ENCODE assay signal across 8 mouse cellular contexts in the genomic region with DNA sequence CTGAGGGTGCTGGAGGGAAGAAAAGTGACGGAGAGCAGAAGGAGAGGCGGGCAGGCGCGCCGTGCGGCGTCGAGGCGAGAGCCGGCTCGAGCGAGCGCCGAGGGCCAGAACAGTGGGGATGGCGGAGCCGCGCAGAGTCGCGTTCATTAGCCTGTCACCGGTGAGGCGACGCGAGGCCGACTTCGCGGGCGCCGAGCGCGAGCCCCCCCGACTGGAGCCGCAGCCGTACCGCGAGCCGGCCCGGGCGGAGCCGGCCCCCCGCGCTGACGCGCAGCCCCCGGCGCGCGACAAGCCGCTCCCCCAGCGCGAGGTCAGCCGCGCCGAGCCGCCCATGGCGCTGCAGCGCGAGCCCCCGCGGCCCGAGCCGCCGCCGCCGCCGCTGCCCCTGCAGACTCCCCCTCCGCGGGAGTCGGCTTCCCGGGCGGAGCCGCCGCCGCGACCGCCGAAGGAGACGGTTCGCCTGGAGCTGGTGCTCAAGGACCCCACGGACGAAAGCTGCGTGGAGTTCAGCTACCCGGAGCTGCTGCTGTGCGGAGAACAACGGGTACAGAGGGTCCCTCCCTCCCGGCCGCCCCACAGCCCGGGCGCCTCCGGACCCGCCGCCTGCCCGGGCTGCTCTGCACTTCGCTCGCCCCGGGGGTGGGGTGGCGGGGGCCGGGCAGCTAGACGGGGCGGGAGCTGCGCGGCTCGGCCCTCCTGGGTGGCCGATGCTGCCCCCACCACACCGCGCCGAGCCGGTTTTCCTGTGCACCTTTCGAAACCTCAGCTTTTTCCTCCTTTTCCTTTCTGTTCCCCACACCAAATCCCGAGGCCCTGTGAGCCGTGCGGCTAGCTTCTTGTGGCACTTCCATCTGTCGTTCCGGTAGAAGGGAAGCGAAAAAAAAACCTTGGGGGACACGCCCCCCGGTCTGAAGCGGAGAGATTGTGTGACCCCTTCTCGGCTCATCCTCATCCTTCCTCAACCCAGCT. TPM values are rescaled to one million over a fixed set of nuclear protein-coding genes. Genes with fewer than 3 reads are reported as not detected.
DNase-seq lines count a peak whose midpoint lies in the region; ATAC-seq lines count a peak whose summit lies in the region.

No protein-coding gene starts in this region.

- H3K4me3 ChIP-seq in intestine, embryonic 15.5 days (replicated peaks): peak overlapping the region; percentile 97

- peak; percentile 76 for ATAC-seq in intestine, embryonic 15.5 days
- ATAC-seq in megakaryocyte progenitor cell, adult 5-6 weeks (replicated peaks; ENCODE audit: poor library complexity): peak; percentile 30

- H3K36me3 ChIP-seq in intestine, embryonic 15.5 days: no peaks in the 10 kb centered on the region

- H3K27ac ChIP-seq in intestine, embryonic 15.5 days: peak overlapping the region; percentile 97

- H3K4me1 ChIP-seq in intestine, embryonic 15.5 days (replicated peaks): 0 out of 2 replicates have a peak, but pooled peaks cover 2% of the 10 kb centered on the region

- peak overlapping the region; percentile 94 for H3K9ac ChIP-seq in intestine, embryonic 15.5 days

- H3K9me3 ChIP-seq in intestine, embryonic 15.5 days: no peaks in the 10 kb centered on the region

- no peaks in the 10 kb centered on the region for H3K27me3 ChIP-seq in intestine, embryonic 15.5 days (replicated peaks)

- H3K4me2 ChIP-seq in intestine, embryonic 15.5 days (replicated peaks): peak overlapping the region; percentile 76

- peak; percentile 65 to 66 for DNase-seq in adrenal gland, adult 18-20 months (ENCODE audit: low spot score in 2 of 2)
- peak; percentile 67 for DNase-seq in embryo, embryonic 10 days (ENCODE audit: low spot score)
- DNase-seq in gastrocnemius, postnatal 14 days: peak; percentile 69
- peak; percentile 44 to 80 for DNase-seq in left cerebral cortex, postnatal 10 days (ENCODE audit: extremely low spot score in 1 of 2, low spot score in 2 of 2)
- DNase-seq in right cerebral cortex, postnatal 25 days: peak; percentile 74
- DNase-seq in urinary bladder, postnatal 36 days (ENCODE audit: low spot score in 2 of 2): peak; percentile 32 to 44

- intact Hi-C loops in gastrocnemius, postnatal 14 days (cut with DNase I; ENCODE audit: low total_unique reads): no loop called here
- intact Hi-C loops in left cerebral cortex, postnatal 10 days (cut with DNase I): no loop called here

- WGBS in intestine, embryonic 15.5 days: under 1% methylated on average over 106 of the region's 118 CpGs

RNA-seq across cellular contexts. Expression of a gene that starts 0.6 kb away (rescaled TPM):
- 10 to 100 TPM; 25.5 to 26.8 TPM for total RNA-seq in adrenal gland, adult 18-20 months (2021)
- 10 to 100 TPM; 20.1 to 20.8 TPM for total RNA-seq in gastrocnemius, postnatal 14 days (2021)
- 9.5 and 11.7 TPM in 2 replicates for polyA plus RNA-seq in intestine, embryonic 15.5 days (2015; fragmentation: Nextera tagmentation; extraction: Ambion mirVana)
- total RNA-seq in left cerebral cortex, postnatal 10 days (2021): 10 to 100 TPM; 40.0 to 42.2 TPM
- total RNA-seq in megakaryocyte progenitor cell, adult 5-6 weeks (2015): 34.8 and 44.5 TPM in 2 replicates
- total RNA-seq in megakaryocyte progenitor cell, adult 5-6 weeks (2017): 13.5 and 20.6 TPM in 2 replicates

RNA-seq across cellular contexts. Expression of a gene that starts 53.1 kb away (rescaled TPM):
- total RNA-seq in adrenal gland, adult 18-20 months (2021): 1 to 10 TPM; 1.3 to 2.3 TPM
- total RNA-seq in gastrocnemius, postnatal 14 days (2021): 1 to 10 TPM; 1.1 to 1.5 TPM
- polyA plus RNA-seq in intestine, embryonic 15.5 days (2015; fragmentation: Nextera tagmentation; extraction: Ambion mirVana): 3.8 and 4.0 TPM in 2 replicates
- total RNA-seq in left cerebral cortex, postnatal 10 days (2021): 1 to 10 TPM; 8.7 to 9.2 TPM
- total RNA-seq in megakaryocyte progenitor cell, adult 5-6 weeks (2015): 0.51 and 1.2 TPM in 2 replicates
- total RNA-seq in megakaryocyte progenitor cell, adult 5-6 weeks (2017): 2.5 TPM in 2 replicates

Comparison
In these comparisons a context has a peak if more than half of its experiments do, and no peak if none do; other contexts are left out.
1. Peak in every context shown above with its lines: DNase-seq, ATAC-seq, H3K4me3 ChIP-seq and H3K27ac ChIP-seq.